Mouse (Mus musculus): ENCODE data around the gene Polrmt.
"Not testable (repeated sequence)": the region's sequence is repeated elsewhere in the genome, so short reads cannot be mapped to it uniquely, and the experiment has no call there.

Gene Polrmt

DNA sequence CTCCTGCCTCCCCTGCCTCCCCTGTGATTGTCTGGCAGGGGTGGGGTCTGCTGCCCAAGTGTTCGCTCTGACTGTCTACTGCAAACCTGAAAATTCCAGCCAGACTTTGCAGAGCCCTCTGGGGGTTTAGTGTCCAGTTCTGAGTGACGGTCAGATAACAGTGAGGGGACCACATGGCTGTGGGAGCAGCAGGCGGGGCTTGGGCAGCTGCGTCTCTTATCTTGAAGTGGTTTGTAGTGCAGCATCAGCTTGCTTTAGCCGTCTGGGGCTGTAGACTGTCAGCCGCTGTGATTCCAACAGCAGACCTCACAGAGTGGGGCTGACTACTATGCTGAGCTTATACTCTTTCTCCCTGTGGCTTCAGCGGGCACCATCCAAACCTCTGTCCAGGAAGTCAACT lies 37.1 kb downstream of the Polrmt start:
- no peak for DNase-seq (ENCODE audit: low spot score in 2 of 2)

- no peak for DNase-seq (ENCODE audit: low spot score in 2 of 2)
Measured at GRCm38 (mm10) chr10:79708668-79709067, 37.7 kb downstream of the Polrmt start.

DNA sequence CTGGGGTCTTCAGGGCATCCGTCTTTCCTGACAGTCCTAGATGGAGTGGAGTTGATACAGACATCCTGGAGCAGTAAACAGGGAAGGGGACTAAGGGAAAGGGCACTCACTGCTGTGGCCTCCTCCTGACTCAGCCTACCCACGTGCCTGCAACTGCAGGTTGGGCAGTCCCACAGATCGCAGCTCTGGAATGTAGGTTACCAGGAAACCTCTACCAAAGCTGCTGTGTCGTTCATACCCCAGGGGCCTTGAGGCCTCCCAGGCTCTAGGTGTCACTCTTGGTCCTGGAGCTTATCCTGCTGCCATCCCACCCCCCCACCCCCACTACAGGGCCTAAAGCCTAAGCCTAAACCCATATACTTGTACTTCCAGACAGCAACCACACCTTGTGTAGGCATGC lies 38.6 kb downstream of the Polrmt start:
- DNase-seq (ENCODE audit: low spot score in 2 of 2): no peak

DNA sequence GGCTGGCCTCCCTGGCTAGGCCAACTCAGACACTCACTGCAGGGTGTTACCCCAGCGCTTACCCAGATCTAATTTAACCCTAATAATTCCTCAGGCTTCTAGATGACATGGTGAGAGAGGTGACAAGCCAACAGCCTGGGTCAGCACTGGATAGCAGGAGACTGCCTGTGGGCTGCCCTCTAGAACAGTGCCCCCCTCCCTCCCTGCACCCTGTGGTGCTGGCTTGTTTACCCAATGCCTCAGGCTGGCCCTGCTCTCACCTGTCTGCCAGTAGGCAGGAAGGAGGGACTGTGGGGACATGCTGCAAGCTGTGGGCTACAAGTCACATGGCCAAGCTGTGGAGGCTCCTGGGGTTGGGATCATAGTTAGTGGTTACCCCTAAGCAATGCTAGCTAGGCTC lies 39.2 kb downstream of the Polrmt start:
- no peak for DNase-seq (ENCODE audit: low spot score in 2 of 2)

DNA sequence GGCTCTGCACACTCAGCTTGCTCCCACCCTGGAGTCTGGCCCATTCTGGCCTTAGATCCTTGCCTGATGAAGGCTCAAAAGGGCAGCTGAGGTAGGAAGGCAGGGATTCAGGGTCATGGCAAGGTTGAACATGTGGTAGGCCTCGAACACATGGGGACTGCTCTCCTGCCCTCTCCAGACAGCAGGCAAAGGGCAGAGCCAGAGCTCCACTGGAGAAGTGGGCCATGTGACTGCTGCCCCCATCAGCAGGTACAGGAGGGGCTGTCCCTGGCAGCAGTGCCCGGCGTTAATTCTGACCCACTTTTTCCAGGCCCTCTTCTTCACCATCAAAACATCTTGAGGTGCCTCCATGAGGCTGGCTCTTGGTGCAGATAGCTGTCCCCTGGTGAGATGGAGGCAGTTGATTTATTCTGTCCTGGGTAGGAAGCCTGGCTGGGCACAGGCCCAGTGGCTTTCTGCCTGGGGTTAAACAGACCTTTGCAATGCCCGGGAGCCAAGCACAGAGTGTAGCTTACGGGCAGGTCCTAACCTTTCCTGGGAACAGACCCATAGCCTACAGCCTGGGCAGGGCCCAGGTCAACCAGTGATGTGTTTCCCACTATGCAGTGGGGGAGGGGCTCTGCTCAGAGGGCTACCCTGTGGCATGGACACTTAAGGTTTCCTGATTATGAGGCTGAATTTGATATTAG lies 39.8 kb downstream of the Polrmt start:
- DNase-seq (ENCODE audit: low spot score in 2 of 2): peak in 1 of 2 experiments; percentile 43

- peak; percentile 75 to 86 for DNase-seq (ENCODE audit: low spot score in 2 of 2)
Measured at GRCm38 (mm10) chr10:79705951-79706350, 40.4 kb downstream of the Polrmt start.

DNA sequence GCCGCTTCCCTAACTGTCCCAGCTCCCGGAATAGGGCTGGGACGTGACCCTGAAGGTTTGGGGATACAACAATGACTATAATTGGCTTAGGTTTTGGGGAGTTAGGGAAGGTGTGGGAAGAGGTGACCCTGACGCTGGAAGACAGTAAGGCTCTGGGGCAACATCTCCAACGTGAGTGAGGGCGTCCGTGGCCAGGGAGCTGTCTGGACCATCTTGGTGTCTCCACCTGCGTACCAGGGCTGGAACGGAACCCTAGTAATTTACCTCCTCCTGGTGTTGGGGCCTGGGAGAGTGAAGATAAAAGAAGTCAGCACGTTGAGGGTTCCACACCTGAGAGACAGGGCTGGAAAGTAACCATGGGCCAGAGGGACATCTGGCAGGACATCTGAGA lies 41.4 kb downstream of the Polrmt start:
- DNase-seq (ENCODE audit: low spot score in 2 of 2): peak; percentile 52 to 58

- DNase-seq (ENCODE audit: low spot score in 2 of 2): peak; percentile 94 to 99
Measured at GRCm38 (mm10) chr10:79704065-79704969, 42.1 kb downstream of the Polrmt start, which contains the start of gene Bsg. TSS of gene Bsg (plus strand) at chr10:79704491.

GRCm38 (mm10) chr10:79703541-79703940 lies 42.8 kb downstream of the Polrmt start:
- no peak for DNase-seq (ENCODE audit: low spot score in 2 of 2)

DNA sequence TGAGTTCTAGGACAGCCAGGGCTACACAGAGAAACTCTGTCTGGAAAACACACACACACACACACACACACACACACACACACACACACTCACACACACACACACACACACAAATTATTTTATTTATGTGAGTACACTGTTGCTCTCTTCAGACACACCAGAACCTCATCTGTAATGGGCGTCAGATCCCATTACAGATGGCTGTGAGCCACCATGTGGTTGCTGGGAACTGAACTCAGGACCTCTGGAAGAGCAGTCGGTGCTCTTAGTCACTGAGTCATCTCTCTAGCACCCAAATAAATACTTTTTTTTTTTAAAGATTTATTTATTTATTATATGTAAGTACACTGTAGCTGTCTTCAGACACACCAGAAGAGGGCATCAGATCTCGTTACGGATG lies 43.4 kb downstream of the Polrmt start:
- DNase-seq (ENCODE audit: low spot score in 2 of 2): not testable (repeated sequence)

- DNase-seq (ENCODE audit: low spot score in 2 of 2): no peak
Measured at GRCm38 (mm10) chr10:79701443-79702129, 44.8 kb downstream of the Polrmt start.

DNA sequence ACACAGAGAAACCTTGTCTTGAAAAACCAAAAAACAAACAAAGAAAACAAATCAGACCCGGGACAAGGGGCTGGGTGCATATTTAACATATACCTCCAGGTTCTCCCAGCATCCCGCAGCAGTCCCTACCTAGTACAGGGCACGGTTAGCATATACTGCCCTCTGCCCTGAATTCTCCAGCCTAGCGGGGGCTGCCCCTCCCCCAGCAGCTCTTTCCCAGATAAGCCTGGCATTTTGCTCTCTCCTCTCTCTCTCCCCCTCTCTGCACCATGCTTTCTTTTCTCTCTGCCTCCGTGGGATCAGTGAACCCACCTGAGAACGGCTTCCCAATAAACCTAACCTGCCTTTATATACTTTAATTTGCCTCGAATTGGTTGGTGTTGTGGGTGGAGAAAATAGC lies 45.7 kb downstream of the Polrmt start:
- DNase-seq (ENCODE audit: low spot score in 2 of 2): no peak

DNA sequence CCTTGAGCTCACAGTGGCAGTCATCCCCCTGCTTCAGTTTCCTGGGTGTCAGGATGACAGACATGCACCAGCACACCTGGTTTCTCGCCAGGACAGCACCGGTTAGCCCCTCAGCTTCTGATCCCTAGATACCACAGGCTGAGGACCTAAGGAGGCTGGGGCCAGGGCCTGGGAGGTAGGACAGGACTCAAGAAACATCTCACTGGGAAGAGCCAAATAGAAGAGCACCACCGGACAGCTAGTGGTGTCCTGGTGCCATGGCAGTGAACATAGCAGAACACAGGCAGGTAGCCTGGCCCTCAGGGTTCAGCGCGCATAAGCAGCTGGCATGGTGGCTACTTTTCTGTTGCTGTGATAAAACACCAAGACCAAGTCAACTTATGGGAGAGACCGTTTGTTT lies 47.9 kb downstream of the Polrmt start:
- DNase-seq (ENCODE audit: low spot score in 2 of 2): no peak

GRCm38 (mm10) chr10:79697916-79698315 lies 48.5 kb downstream of the Polrmt start:
- DNase-seq (ENCODE audit: low spot score in 2 of 2): no peak

GRCm38 (mm10) chr10:79696129-79696651 lies 50.2 kb downstream of the Polrmt start:
- no peak for DNase-seq (ENCODE audit: low spot score in 2 of 2)

GRCm38 (mm10) chr10:79695231-79696128 lies 50.9 kb downstream of the Polrmt start:
- peak; percentile 77 to 91 for DNase-seq (ENCODE audit: low spot score in 2 of 2)

GRCm38 (mm10) chr10:79694379-79694655 lies 52.1 kb downstream of the Polrmt start:
- DNase-seq (ENCODE audit: low spot score in 2 of 2): no peak

GRCm38 (mm10) chr10:79693580-79694378 lies 52.6 kb downstream of the Polrmt start:
- no peak for DNase-seq (ENCODE audit: low spot score in 2 of 2)

- no peak for DNase-seq (ENCODE audit: low spot score in 2 of 2)
Measured at GRCm38 (mm10) chr10:79691986-79692548, 54.3 kb downstream of the Polrmt start.

- DNase-seq (ENCODE audit: low spot score in 2 of 2): no peak
Measured at GRCm38 (mm10) chr10:79689178-79689577, 57.2 kb downstream of the Polrmt start.
